Mouse (Mus musculus) G1E (cell line): ENCODE measurements around the gene Gtf2ird1.

Experiments
- CTCF ChIP-seq: IDR thresholded peaks from 2 replicates; pipeline ENCODE4 v1.5.1; 2012; ENCODE audit warnings: low read depth, low read length, inconsistent platforms, mixed read lengths
- GATA1 ChIP-seq: IDR thresholded peaks from 2 replicates; pipeline ENCODE4 v1.6.1; 2012; ENCODE audit warnings: borderline replicate concordance, low read length, inconsistent platforms, mixed read lengths
- POLR2AphosphoS5 ChIP-seq: IDR thresholded peaks from 2 replicates; pipeline ENCODE4 v1.6.1; 2012; ENCODE audit warnings: low read depth, low read length, inconsistent platforms; ENCODE audit not compliant: insufficient replicate concordance
- TAL1 ChIP-seq: conservative IDR thresholded peaks from 2 replicates; pipeline ENCODE4 v1.6.1; 2012; ENCODE audit warnings: low read depth, low read length, inconsistent platforms, mixed read lengths

GRCm38 (mm10) chr5:134497026-134497425 is 40.5 kb upstream of the Gtf2ird1 start:
- TF ChIP-seq CTCF (no peak), TAL1 (no peak), GATA1 (no peak), POLR2AphosphoS5 (no peak)
